Mouse (Mus musculus) liver, adult (tissue): Measurements from ENCODE around the gene Efcc1.

Experiments
- GATA4 ChIP-seq: IDR thresholded peaks from 2 replicates; pipeline ENCODE4 v1.6.1; 2014; ENCODE audit warnings: mild to moderate bottlenecking, low read length; ENCODE audit not compliant: insufficient replicate concordance

Gene Efcc1

GRCm38 (mm10) chr6:87759404-87759803 lies 28.7 kb downstream of the Efcc1 start:
- no peak for TF ChIP-seq GATA4

- TF ChIP-seq GATA4: no peak
These were observed 29.2 kb downstream of the Efcc1 start for GRCm38 (mm10) chr6:87759850-87760249.

GRCm38 (mm10) chr6:87762161-87762560 lies 31.5 kb downstream of the Efcc1 start:
- TF ChIP-seq GATA4: no peak

- TF ChIP-seq GATA4: no peak
These were observed 33.0 kb downstream of the Efcc1 start for GRCm38 (mm10) chr6:87763376-87764280.

- TF ChIP-seq GATA4: no peak
These were observed 40.0 kb downstream of the Efcc1 start for GRCm38 (mm10) chr6:87770626-87771025.

DNA sequence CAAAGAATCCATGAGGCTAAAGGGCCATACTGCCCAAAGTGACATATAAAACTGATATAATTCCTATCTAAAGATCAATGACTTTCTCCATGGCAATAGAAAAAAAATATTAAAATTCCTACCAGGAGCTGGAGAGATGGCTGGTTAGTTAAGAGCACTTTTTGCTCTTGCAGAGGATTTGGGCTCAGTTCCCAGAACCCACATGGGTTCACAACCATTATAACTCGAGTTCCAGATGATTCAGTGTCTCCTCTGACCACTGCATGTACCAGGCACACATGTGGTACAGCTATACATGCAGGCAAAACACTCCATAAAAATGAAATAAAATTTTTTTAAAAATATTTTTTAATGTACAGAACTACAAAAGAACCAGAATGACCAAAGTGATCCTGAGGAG lies 43.8 kb downstream of the Efcc1 start:
- TF ChIP-seq GATA4: no peak

DNA sequence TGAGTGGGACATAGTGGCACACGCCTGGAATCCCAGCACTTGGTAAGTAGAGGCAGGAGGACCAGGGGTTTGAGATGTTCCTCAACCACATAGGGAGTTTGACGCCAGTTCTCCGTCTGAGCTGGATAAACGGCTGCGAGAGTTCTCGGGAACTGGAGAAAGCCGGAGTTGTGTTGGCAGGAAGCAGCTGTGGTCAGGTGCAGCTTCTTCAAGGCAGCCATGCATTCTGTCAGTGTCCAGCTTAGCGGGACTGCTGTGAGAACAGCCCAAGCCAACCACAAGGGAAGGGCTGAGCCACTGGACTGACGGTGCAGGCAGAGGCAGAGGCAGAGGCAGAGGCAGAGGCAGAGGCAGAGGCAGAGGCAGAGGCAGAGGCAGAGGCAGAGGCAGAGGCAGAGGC lies 44.2 kb downstream of the Efcc1 start:
- TF ChIP-seq GATA4: no peak

- no peak for TF ChIP-seq GATA4
These were observed 45.0 kb downstream of the Efcc1 start for GRCm38 (mm10) chr6:87775588-87776245.

DNA sequence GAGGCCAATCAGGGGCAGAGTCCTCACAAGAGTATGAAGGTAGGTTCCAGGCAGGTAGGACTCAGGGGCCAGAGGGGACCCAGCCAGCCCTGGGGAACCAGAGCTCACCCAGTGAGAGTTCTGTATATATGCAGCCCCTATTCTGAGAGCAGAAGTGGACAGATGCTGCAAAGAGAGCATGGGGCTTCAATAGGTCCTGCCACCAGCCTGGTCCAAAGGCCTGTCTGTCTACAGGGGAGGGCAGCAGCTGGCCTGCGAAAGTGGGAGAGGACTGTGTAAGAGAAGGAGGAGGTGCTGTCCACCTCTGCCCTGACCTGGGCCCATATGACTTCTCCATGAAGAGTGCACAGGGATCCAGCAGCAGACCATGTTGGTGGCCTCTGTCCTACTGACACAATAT lies 46.0 kb downstream of the Efcc1 start:
- TF ChIP-seq GATA4: no peak

GRCm38 (mm10) chr6:87777842-87778241 lies 47.2 kb downstream of the Efcc1 start, which contains the start of gene Gp9:
Gene Gp9, plus strand, starts transcription at chr6:87778072.
- no peak for TF ChIP-seq GATA4

GRCm38 (mm10) chr6:87778294-87779173 lies 47.9 kb downstream of the Efcc1 start:
- no peak for TF ChIP-seq GATA4

GRCm38 (mm10) chr6:87779174-87780165 lies 48.8 kb downstream of the Efcc1 start:
- TF ChIP-seq GATA4: no peak

GRCm38 (mm10) chr6:87780546-87781301 lies 50.1 kb downstream of the Efcc1 start:
- no peak for TF ChIP-seq GATA4
